Mouse (Mus musculus): ENCODE data around the gene Hsp90ab1. TPM values are rescaled to one million over a fixed set of nuclear protein-coding genes. Genes with fewer than 3 reads are reported as not detected.

The Hsp90ab1 gene
- polyA plus RNA-seq, 1 experiment from 2014 or later: 1,903 TPM

- Histone ChIP-seq H3K4me2 (ENCODE audit: low read depth, severe bottlenecking) (no peak overlapping the region), H3K27ac (replicated peaks; ENCODE audit: low read depth, low read length) (no peak overlapping the region), H3K4me1 (ENCODE audit: control insufficient read depth, insufficient read depth, low read length) (peaks cover 8% of the 10 kb centered on the region; the same call in 1 of the 2 replicates), H3K36me3 (ENCODE audit: control insufficient read depth, insufficient read depth, low read length) (no peaks in the 10 kb centered on the region), H3K9ac (ENCODE audit: low read length) (no peak overlapping the region), H3K27me3 (ENCODE audit: control insufficient read depth, insufficient read depth, low read length) (no peaks in the 10 kb centered on the region), H3K9me3 (ENCODE audit: control insufficient read depth, low read length) (no peaks in the 10 kb centered on the region), H3K4me3 (ENCODE audit: low read depth, low read length) (no peak overlapping the region)
- ATAC-seq (ENCODE audit: insufficient number of reproducible peaks, low FRiP score, low TSS enrichment, low read depth): no peak
- DNase-seq (ENCODE audit: low spot score): no peak
- WGBS: 79% methylated on average over 5 of the region's 5 CpGs
These were observed 5.2 kb upstream of the Hsp90ab1 start for GRCm38 (mm10) chr17:45578242-45578641.

GRCm38 (mm10) chr17:45575123-45575897 is 2.2 kb upstream of the Hsp90ab1 start:
- 87% methylated on average over 8 of the region's 8 CpGs for WGBS
- no peak overlapping the region for H3K4me3 ChIP-seq (ENCODE audit: low read depth, low read length)

GRCm38 (mm10) chr17:45574129-45574761 is 1.2 kb upstream of the Hsp90ab1 start:
- Histone ChIP-seq H3K9me3 (ENCODE audit: control insufficient read depth, low read length) (no peaks in the 10 kb centered on the region), H3K4me2 (ENCODE audit: low read depth, severe bottlenecking) (peak overlapping the region; percentile 91), H3K36me3 (ENCODE audit: control insufficient read depth, insufficient read depth, low read length) (peaks cover 26% of the 10 kb centered on the region), H3K27ac (replicated peaks; ENCODE audit: low read depth, low read length) (peak overlapping the region; percentile 89), H3K9ac (ENCODE audit: low read length) (peak overlapping the region; percentile 84), H3K4me1 (ENCODE audit: control insufficient read depth, insufficient read depth, low read length) (peaks cover 12% of the 10 kb centered on the region; the same call in 1 of the 2 replicates), H3K4me3 (ENCODE audit: low read depth, low read length) (peak overlapping the region; percentile 100), H3K27me3 (ENCODE audit: control insufficient read depth, insufficient read depth, low read length) (no peaks in the 10 kb centered on the region)
- 4% methylated on average over 17 of the region's 17 CpGs for WGBS
- peak; percentile 12; the same call in 1 of the 2 replicates for ATAC-seq (ENCODE audit: insufficient number of reproducible peaks, low FRiP score, low TSS enrichment, low read depth)
- DNase-seq (ENCODE audit: low spot score): peak; percentile 71

More at GRCm38 (mm10) chr17:45575123-45575897, 2.2 kb upstream of the Hsp90ab1 start:
- ATAC-seq (ENCODE audit: insufficient number of reproducible peaks, low FRiP score, low TSS enrichment, low read depth) (no peak), DNase-seq (ENCODE audit: low spot score) (no peak)
- peaks cover 15% of the 10 kb centered on the region for H3K36me3 ChIP-seq (ENCODE audit: control insufficient read depth, insufficient read depth, low read length)
- no peaks in the 10 kb centered on the region for H3K9me3 ChIP-seq (ENCODE audit: control insufficient read depth, low read length)
- peaks cover 11% of the 10 kb centered on the region; the same call in 1 of the 2 replicates for H3K4me1 ChIP-seq (ENCODE audit: control insufficient read depth, insufficient read depth, low read length)
- no peak overlapping the region for H3K9ac ChIP-seq (ENCODE audit: low read length)
- H3K4me2 ChIP-seq (ENCODE audit: low read depth, severe bottlenecking): peak overlapping the region; percentile 7; the same call in 1 of the 2 replicates
- no peaks in the 10 kb centered on the region for H3K27me3 ChIP-seq (ENCODE audit: control insufficient read depth, insufficient read depth, low read length)
- H3K27ac ChIP-seq (replicated peaks; ENCODE audit: low read depth, low read length): no peak overlapping the region

GRCm38 (mm10) chr17:45573780-45574123 is 681 bp upstream of the Hsp90ab1 start:
- under 1% methylated on average over 17 of the region's 18 CpGs for WGBS
- Histone ChIP-seq H3K9ac (ENCODE audit: low read length) (peak overlapping the region; percentile 84), H3K4me3 (ENCODE audit: low read depth, low read length) (peak overlapping the region; percentile 100), H3K4me1 (ENCODE audit: control insufficient read depth, insufficient read depth, low read length) (peaks cover 12% of the 10 kb centered on the region; the same call in 1 of the 2 replicates), H3K36me3 (ENCODE audit: control insufficient read depth, insufficient read depth, low read length) (peaks cover 31% of the 10 kb centered on the region), H3K27ac (replicated peaks; ENCODE audit: low read depth, low read length) (peak overlapping the region; percentile 89), H3K27me3 (ENCODE audit: control insufficient read depth, insufficient read depth, low read length) (no peaks in the 10 kb centered on the region), H3K4me2 (ENCODE audit: low read depth, severe bottlenecking) (peak overlapping the region; percentile 91), H3K9me3 (ENCODE audit: control insufficient read depth, low read length) (no peaks in the 10 kb centered on the region)
- ATAC-seq (ENCODE audit: insufficient number of reproducible peaks, low FRiP score, low TSS enrichment, low read depth) (peak; percentile 29; the same call in 1 of the 2 replicates), DNase-seq (ENCODE audit: low spot score) (peak; percentile 99)

GRCm38 (mm10) chr17:45572103-45573086 is 676 bp downstream of the Hsp90ab1 start:
- H3K36me3 ChIP-seq (ENCODE audit: control insufficient read depth, insufficient read depth, low read length): peaks cover 39% of the 10 kb centered on the region

GRCm38 (mm10) chr17:45569999-45570398 is 3.1 kb downstream of the Hsp90ab1 start:
- 84% methylated on average over 4 of the region's 4 CpGs for WGBS
- H3K4me1 ChIP-seq (ENCODE audit: control insufficient read depth, insufficient read depth, low read length): peaks cover 19% of the 10 kb centered on the region
- H3K4me3 ChIP-seq (ENCODE audit: low read depth, low read length): no peak overlapping the region
- no peaks in the 10 kb centered on the region for H3K9me3 ChIP-seq (ENCODE audit: control insufficient read depth, low read length)
- no peak for DNase-seq (ENCODE audit: low spot score)
- H3K27ac ChIP-seq (replicated peaks; ENCODE audit: low read depth, low read length): no peak overlapping the region
- peaks cover 46% of the 10 kb centered on the region for H3K36me3 ChIP-seq (ENCODE audit: control insufficient read depth, insufficient read depth, low read length)
- ATAC-seq (ENCODE audit: insufficient number of reproducible peaks, low FRiP score, low TSS enrichment, low read depth): no peak
- no peak overlapping the region for H3K9ac ChIP-seq (ENCODE audit: low read length)
- H3K4me2 ChIP-seq (ENCODE audit: low read depth, severe bottlenecking): no peak overlapping the region
- H3K27me3 ChIP-seq (ENCODE audit: control insufficient read depth, insufficient read depth, low read length): no peaks in the 10 kb centered on the region

More at GRCm38 (mm10) chr17:45572103-45573086, 676 bp downstream of the Hsp90ab1 start:
- under 1% methylated on average over 55 of the region's 57 CpGs for WGBS
- H3K4me3 ChIP-seq (ENCODE audit: low read depth, low read length): peak overlapping the region; percentile 100
- peaks cover 12% of the 10 kb centered on the region; the same call in 1 of the 2 replicates for H3K4me1 ChIP-seq (ENCODE audit: control insufficient read depth, insufficient read depth, low read length)
- H3K4me2 ChIP-seq (ENCODE audit: low read depth, severe bottlenecking): peak overlapping the region; percentile 91
- H3K9me3 ChIP-seq (ENCODE audit: control insufficient read depth, low read length): no peaks in the 10 kb centered on the region
- H3K27ac ChIP-seq (replicated peaks; ENCODE audit: low read depth, low read length): peak overlapping the region; percentile 94
- DNase-seq (ENCODE audit: low spot score) (peak; percentile 89), ATAC-seq (ENCODE audit: insufficient number of reproducible peaks, low FRiP score, low TSS enrichment, low read depth) (peak; percentile 56)
- peak overlapping the region; percentile 99 for H3K9ac ChIP-seq (ENCODE audit: low read length)
- no peaks in the 10 kb centered on the region for H3K27me3 ChIP-seq (ENCODE audit: control insufficient read depth, insufficient read depth, low read length)

GRCm38 (mm10) chr17:45568990-45569389 is 4.1 kb downstream of the Hsp90ab1 start:
- H3K36me3 ChIP-seq (ENCODE audit: control insufficient read depth, insufficient read depth, low read length): peaks cover 46% of the 10 kb centered on the region
- DNase-seq (ENCODE audit: low spot score) (no peak), ATAC-seq (ENCODE audit: insufficient number of reproducible peaks, low FRiP score, low TSS enrichment, low read depth) (no peak)
- no peak overlapping the region for H3K9ac ChIP-seq (ENCODE audit: low read length)
- 88% methylated on average over 12 of the region's 12 CpGs for WGBS
- H3K4me3 ChIP-seq (ENCODE audit: low read depth, low read length): 0 out of 2 replicates have a peak overlapping the region, but pooled peaks have one; percentile 1
- H3K9me3 ChIP-seq (ENCODE audit: control insufficient read depth, low read length): no peaks in the 10 kb centered on the region
- no peak overlapping the region for H3K4me2 ChIP-seq (ENCODE audit: low read depth, severe bottlenecking)
- H3K27ac ChIP-seq (replicated peaks; ENCODE audit: low read depth, low read length): no peak overlapping the region
- peaks cover 19% of the 10 kb centered on the region for H3K4me1 ChIP-seq (ENCODE audit: control insufficient read depth, insufficient read depth, low read length)
- no peaks in the 10 kb centered on the region for H3K27me3 ChIP-seq (ENCODE audit: control insufficient read depth, insufficient read depth, low read length)
